Mouse (Mus musculus) ES-Bruce4 (cell line): Measurements from ENCODE around the gene Uaca.

Source experiments
- CTCF ChIP-seq: IDR thresholded peaks from one replicate; pipeline ENCODE4 v1.8.1; 2011; ENCODE audit warnings: low read depth, low read length
- POLR2A ChIP-seq: IDR thresholded peaks from one replicate; pipeline ENCODE4 v1.8.1; 2011; ENCODE audit warnings: low read length; ENCODE audit not compliant: insufficient read depth

GRCm38 (mm10) chr9:60876531-60876930 is 82.2 kb downstream of the Uaca start:
- no peak for TF ChIP-seq CTCF
- TF ChIP-seq POLR2A, result no peak
